Mouse (Mus musculus) duodenum, adult 2 months (tissue): Measurements from ENCODE around the gene Olfr914. TPM values are rescaled to one million over a fixed set of nuclear protein-coding genes. Genes with fewer than 3 reads are reported as not detected.

Experiments used
- polyA plus RNA-seq: library from polyadenylated mRNA; depleted of rRNA; stranded (reverse); fragments of >200 nt; gene quantifications from 2 replicates; pipeline ENCODE4 v1.2.3, GENCODE M21; 2012; ENCODE audit warnings: low replicate concordance; rRNA removed

The Olfr914 gene
- not detected in 2 replicates for polyA plus RNA-seq

DNA sequence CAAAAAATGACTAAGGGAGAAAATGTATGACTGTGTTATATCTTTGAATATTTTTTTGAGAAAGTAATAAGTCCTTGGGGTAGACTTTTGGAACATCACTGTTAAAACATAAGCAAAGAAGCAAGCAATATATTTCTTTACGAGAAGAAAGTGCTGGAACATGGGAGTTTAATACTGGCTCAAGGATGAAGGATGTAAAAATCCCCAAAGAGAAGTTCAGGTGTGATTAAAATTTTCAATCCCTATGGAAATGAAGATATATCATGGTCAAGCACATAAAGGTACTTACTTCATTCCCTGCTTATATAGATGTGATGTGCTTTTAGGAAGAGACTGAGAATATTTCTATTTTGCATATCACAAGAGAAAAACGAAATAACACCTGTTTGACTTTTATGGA, at the start of gene Olfr914:
Gene Olfr914 (plus strand): TSS at position 301 of the 400 bp plus-strand sequence.

DNA sequence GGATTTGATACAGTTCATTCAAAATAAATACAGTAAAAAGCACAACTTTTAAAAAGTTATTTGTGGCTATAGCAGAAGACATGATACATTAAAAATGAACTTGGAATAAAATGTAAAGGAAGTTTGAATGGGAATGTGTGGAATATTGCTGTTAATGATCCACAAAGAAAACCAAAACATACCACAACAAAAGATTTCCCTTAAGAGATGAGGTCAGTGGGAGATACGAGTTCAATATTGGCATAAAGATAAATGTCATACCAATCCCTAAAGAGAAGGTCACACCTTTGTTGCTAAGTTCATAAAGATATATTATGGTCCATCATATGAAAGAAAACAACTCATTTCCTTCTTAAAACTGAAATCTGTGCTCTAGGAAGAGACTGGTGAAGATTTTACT, 25.0 kb upstream of the Olfr914 start, which contains the start of gene Olfr912:
Gene Olfr912 (plus strand): TSS at position 301 of the 400 bp plus-strand sequence.

DNA sequence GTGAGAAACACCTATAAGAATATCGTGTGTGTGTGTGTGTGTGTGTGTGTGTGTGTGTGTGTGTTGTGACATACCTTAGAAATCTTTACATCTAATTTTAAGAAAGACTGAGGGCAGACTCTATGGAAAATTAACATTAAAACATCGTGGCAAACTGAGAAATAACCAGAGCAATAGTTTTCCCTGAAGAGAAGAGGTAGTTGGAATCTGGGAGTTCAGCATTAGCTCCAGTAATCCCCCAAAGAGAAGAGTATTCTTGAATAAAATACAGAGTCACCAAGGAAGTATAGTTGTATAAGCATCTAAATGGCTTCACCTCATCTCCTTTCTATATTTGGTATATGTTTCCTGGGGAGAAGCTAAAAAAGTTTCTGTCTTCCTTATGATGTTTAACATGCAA, 12.4 kb upstream of the Olfr914 start, which contains the start of gene Olfr913:
Gene Olfr913 (plus strand): TSS at position 301 of the 400 bp plus-strand sequence.

DNA sequence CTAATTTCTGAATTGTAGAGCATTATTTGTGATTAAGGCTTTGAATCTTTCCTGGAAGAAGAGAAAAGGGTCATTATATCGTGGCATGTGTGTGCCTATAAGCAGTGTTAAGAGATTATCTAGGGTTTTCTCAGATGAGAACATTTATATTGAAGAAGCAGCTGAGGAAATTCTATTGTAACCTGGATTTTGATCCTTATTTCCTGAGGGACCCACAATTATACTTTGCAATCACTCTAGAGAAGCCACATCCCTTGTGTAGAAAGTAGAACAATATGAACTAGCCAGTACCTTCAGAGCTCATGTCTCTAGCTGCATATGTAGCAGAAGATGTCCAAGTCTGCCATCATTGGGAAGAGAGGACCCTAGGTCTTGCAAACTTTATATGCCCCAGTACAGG, 54.9 kb downstream of the Olfr914 start, which contains the start of gene Olfr916:
Gene Olfr916 (minus strand): TSS at position 101 of the 400 bp plus-strand sequence.

Other genes with a start within 250 kb of the Olfr914 start
- gene Olfr250, start 238.2 kb upstream of the Olfr914 start, polyA plus RNA-seq: not detected in 2 replicates
- not detected in 2 replicates for gene Olfr251, start 228.0 kb upstream of the Olfr914 start, polyA plus RNA-seq
- gene Olfr147, start 203.4 kb upstream of the Olfr914 start, polyA plus RNA-seq: not detected in 2 replicates
- gene Olfr901, start 175.6 kb upstream of the Olfr914 start, polyA plus RNA-seq: not detected in 2 replicates
- not detected in 2 replicates for gene Olfr902, start 157.4 kb upstream of the Olfr914 start, polyA plus RNA-seq
- not detected in 2 replicates for gene Olfr904, start 142.0 kb upstream of the Olfr914 start, polyA plus RNA-seq
- gene Olfr905, start 134.0 kb upstream of the Olfr914 start, polyA plus RNA-seq: not detected in 2 replicates
- not detected in 2 replicates for gene Olfr906, start 118.0 kb upstream of the Olfr914 start, polyA plus RNA-seq
- gene Olfr907, start 109.3 kb upstream of the Olfr914 start, polyA plus RNA-seq: not detected in 2 replicates
- gene Olfr911-ps1, start 83.5 kb upstream of the Olfr914 start, polyA plus RNA-seq: not detected in 2 replicates
- not detected in 2 replicates for gene Olfr910, start 67.3 kb upstream of the Olfr914 start, polyA plus RNA-seq
- gene Olfr912, start 24.9 kb upstream of the Olfr914 start, polyA plus RNA-seq: not detected in 2 replicates
- not detected in 2 replicates for gene Olfr913, start 12.3 kb upstream of the Olfr914 start, polyA plus RNA-seq
- gene Olfr916, start 54.8 kb downstream of the Olfr914 start, polyA plus RNA-seq: not detected in 2 replicates
- not detected in 2 replicates for gene Olfr917, start 60.7 kb downstream of the Olfr914 start, polyA plus RNA-seq
- gene Olfr918, start 69.5 kb downstream of the Olfr914 start, polyA plus RNA-seq: not detected in 2 replicates
- not detected in 2 replicates for gene Olfr919, start 98.6 kb downstream of the Olfr914 start, polyA plus RNA-seq
- gene Vwa5a, start 113.2 kb downstream of the Olfr914 start, polyA plus RNA-seq: 3.4 and 4.1 TPM in 2 replicates
- gene Olfr920, start 147.2 kb downstream of the Olfr914 start, polyA plus RNA-seq: 0.02 TPM in 1 of 2 replicates, not detected in the other
- not detected in 2 replicates for gene Olfr921, start 168.0 kb downstream of the Olfr914 start, polyA plus RNA-seq
- gene Olfr922, start 209.5 kb downstream of the Olfr914 start, polyA plus RNA-seq: not detected in 2 replicates
- not detected in 2 replicates for gene Olfr923, start 221.4 kb downstream of the Olfr914 start, polyA plus RNA-seq
- gene Olfr924, start 239.3 kb downstream of the Olfr914 start, polyA plus RNA-seq: not detected in 2 replicates
- not detected in 2 replicates for gene Olfr26, start 250.0 kb downstream of the Olfr914 start, polyA plus RNA-seq